Mouse (Mus musculus) MEL (cell line): ENCODE measurements around the gene Ndel1.

Experiments used
- BHLHE40 ChIP-seq: IDR thresholded peaks from 2 replicates; pipeline ENCODE4 v1.6.1; 2012; ENCODE audit warnings: low read depth, mild to moderate bottlenecking, inconsistent platforms, low read length, improper control_type of control experiment, borderline replicate concordance
- CHD1 ChIP-seq: IDR thresholded peaks from 2 replicates; pipeline ENCODE4 v1.6.1; 2012; ENCODE audit warnings: low read depth, mild to moderate bottlenecking, inconsistent platforms, low read length, improper control_type of control experiment
- CTCF ChIP-seq, 3 experiments: IDR thresholded peaks in 2 of 3; conservative IDR thresholded peaks in 1 of 3; 2 replicates each; pipeline ENCODE4 v1.5.1; 2011 to 2012; ENCODE audit warnings: low read length in 3 of 3, low read depth in 2 of 3, mild to moderate bottlenecking in 2 of 3, improper control_type of control experiment in 1 of 3, inconsistent platforms in 1 of 3, mixed read lengths in 1 of 3, moderate library complexity in 1 of 3; ENCODE audit not compliant: control insufficient read depth in 1 of 3, insufficient read depth in 1 of 3, poor library complexity in 1 of 3, severe bottlenecking in 1 of 3
- E2F4 ChIP-seq: IDR thresholded peaks from 2 replicates; pipeline ENCODE4 v1.6.1; 2011; ENCODE audit warnings: low read depth, low read length, improper control_type of control experiment, borderline replicate concordance
- GABPA ChIP-seq: IDR thresholded peaks from 2 replicates; pipeline ENCODE4 v1.6.1; 2012; ENCODE audit warnings: low read depth, mild to moderate bottlenecking, inconsistent platforms, low read length, improper control_type of control experiment, moderate library complexity
- GATA1 ChIP-seq: IDR thresholded peaks from 2 replicates; pipeline ENCODE4 v1.6.1; 2011; ENCODE audit warnings: low read depth, low read length, improper control_type of control experiment
- JUND ChIP-seq: IDR thresholded peaks from 2 replicates; pipeline ENCODE4 v1.6.1; 2011; ENCODE audit warnings: low read depth, mild to moderate bottlenecking, improper control_type of control experiment, low read length
- MYC ChIP-seq: IDR thresholded peaks from 2 replicates; pipeline ENCODE4 v1.6.1; 2011; ENCODE audit warnings: low read depth, mild to moderate bottlenecking, low read length, improper control_type of control experiment, moderate library complexity
- NRF1 ChIP-seq: IDR thresholded peaks from 2 replicates; pipeline ENCODE4 v1.6.1; 2014; ENCODE audit warnings: low read depth, mild to moderate bottlenecking, inconsistent platforms, low read length, improper control_type of control experiment, moderate library complexity; ENCODE audit not compliant: poor library complexity, insufficient read depth, severe bottlenecking
- POLR2A ChIP-seq, 2 experiments: IDR thresholded peaks; 2 replicates each; pipeline ENCODE4 v1.6.1; 2011 to 2012; ENCODE audit warnings: low read length in 2 of 2, mild to moderate bottlenecking in 2 of 2, control low read depth in 1 of 2, improper control_type of control experiment in 1 of 2, low read depth in 1 of 2, moderate library complexity in 1 of 2; ENCODE audit not compliant: control insufficient read depth in 1 of 2, insufficient read depth in 1 of 2, poor library complexity in 1 of 2
- POLR2AphosphoS2 ChIP-seq: IDR thresholded peaks from 2 replicates; pipeline ENCODE4 v1.6.1; 2011; ENCODE audit warnings: low read length, improper control_type of control experiment
- TAL1 ChIP-seq: IDR thresholded peaks from 2 replicates; pipeline ENCODE4 v1.6.1; 2012; ENCODE audit warnings: mild to moderate bottlenecking, inconsistent platforms, low read length, moderate library complexity, mixed read lengths
- UBTF ChIP-seq: IDR thresholded peaks from 2 replicates; pipeline ENCODE4 v1.6.1; 2012; ENCODE audit warnings: low read depth, mild to moderate bottlenecking, inconsistent platforms, low read length, improper control_type of control experiment, moderate library complexity, borderline replicate concordance; ENCODE audit not compliant: insufficient read depth
- ZNF384 ChIP-seq: IDR thresholded peaks from 2 replicates; pipeline ENCODE4 v1.6.1; 2012; ENCODE audit warnings: low read depth, mild to moderate bottlenecking, inconsistent platforms, low read length, improper control_type of control experiment

GRCm38 (mm10) chr11:68811881-68812577 is 59.6 kb downstream of the Ndel1 start:
- no peak for TF ChIP-seq UBTF
- TF ChIP-seq POLR2A (IDR thresholded peaks at IDR 0.05; ENCODE audit: control insufficient read depth in 1 of 2, insufficient read depth in 1 of 2, low read depth in 1 of 2, low read length in 2 of 2, poor library complexity in 1 of 2), result no peak
- TF ChIP-seq CTCF (IDR thresholded peaks at IDR 0.05 in 2 of 3, conservative IDR thresholded peaks at IDR 0.05 in 1 of 3; ENCODE audit: control insufficient read depth in 1 of 3, insufficient read depth in 1 of 3, low read depth in 2 of 3, low read length in 3 of 3, poor library complexity in 1 of 3, severe bottlenecking in 1 of 3), result no peak
- no peak for TF ChIP-seq JUND
- no peak for TF ChIP-seq GATA1
- no peak for TF ChIP-seq E2F4
- TF ChIP-seq GABPA, result no peak
- no peak for TF ChIP-seq POLR2AphosphoS2
- TF ChIP-seq MYC, result no peak
- TF ChIP-seq ZNF384, result no peak
- TF ChIP-seq BHLHE40, result no peak
- no peak for TF ChIP-seq TAL1
- TF ChIP-seq NRF1, result no peak
- TF ChIP-seq CHD1, result no peak
